Mouse (Mus musculus) kidney, adult 2 months (tissue): ENCODE data around the gene Upp2.

Experiments
- CTCF ChIP-seq: fragments of 200-500 bp; conservative IDR thresholded peaks from 2 replicates; pipeline ENCODE4 v1.5.1; 2011; ENCODE audit warnings: low read depth, mild to moderate bottlenecking, control low read depth, low read length, moderate library complexity, mixed read lengths; ENCODE audit not compliant: insufficient read depth, insufficient read length
- POLR2A ChIP-seq: fragments of 200-500 bp; IDR thresholded peaks from one replicate; pipeline ENCODE4 v1.6.1; 2011; ENCODE audit warnings: low read depth, low read length, control low read depth

DNA sequence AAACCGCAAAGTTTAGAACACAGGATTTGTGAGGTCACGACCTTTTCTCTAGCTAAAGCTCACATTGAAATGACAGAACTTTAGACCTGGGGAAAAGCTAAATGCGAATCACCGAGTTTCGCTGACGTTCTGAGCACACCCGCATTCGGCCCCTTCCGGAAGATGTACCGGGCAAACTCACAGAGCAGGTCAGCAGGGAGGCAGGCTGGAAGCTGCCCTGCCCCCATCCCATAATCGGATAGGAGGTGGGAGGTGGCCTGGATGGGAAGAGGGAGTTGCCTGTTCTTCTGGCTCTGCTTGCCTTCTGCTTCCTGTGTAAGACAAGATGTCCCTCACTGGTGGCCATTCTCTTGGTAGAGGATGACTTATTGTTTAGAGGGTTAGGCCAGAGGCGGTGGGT is 112.9 kb downstream of the Upp2 start:
- no peak for TF ChIP-seq CTCF
- no peak for TF ChIP-seq POLR2A
